In genomic region chr14:122009502-122009901, GRCm38 (mm10) we compare ENCODE assay signal across 12 mouse cellular contexts. TPM values are rescaled to one million over a fixed set of nuclear protein-coding genes. Genes with fewer than 3 reads are reported as not detected.
DNase-seq lines count a peak whose midpoint lies in the region; ATAC-seq and TF ChIP-seq lines count a peak whose summit lies in the region.
"Had no signal": no experiment of that assay in that cellular context is flagged by ENCODE, and none has a peak within 500 bp of the region (broad histone marks: within the 10 kb centered on the region; RNA-seq: fewer than 3 reads in every experiment).

No protein-coding gene starts in this region.

- intact Hi-C loops in left cerebral cortex, postnatal 25 days (cut with DNase I), result no loop called here
- intact Hi-C loops in left cerebral cortex, adult 2 months (cut with DNase I), result no loop called here

- no peak for TF ChIP-seq CTCF in left cerebral cortex, adult 2 months (IDR thresholded peaks at IDR 0.05)
- TF ChIP-seq CTCF in cerebellum, adult 2 months (IDR thresholded peaks at IDR 0.05; ENCODE audit: borderline replicate concordance, insufficient read depth, low read depth, low read length), result no peak

- no peaks in the 10 kb centered on the region for H3K27me3 ChIP-seq in cerebellum, adult 2 months (ENCODE audit: control insufficient read depth, insufficient read depth, low read length)
- H3K27me3 ChIP-seq: embryonic facial prominence, embryonic 12.5 days; neural tube, embryonic 15.5 days had no signal

- H3K27ac ChIP-seq in left cerebral cortex, adult 2 months, result no peak overlapping the region; the same call in 1 of the 2 replicates
- H3K27ac ChIP-seq in cerebellum, adult 2 months (ENCODE audit: insufficient read depth, low read length), result no peak overlapping the region
- H3K27ac ChIP-seq: embryonic facial prominence, embryonic 12.5 days; neural tube, embryonic 15.5 days had no signal

- no peak overlapping the region for H3K4me3 ChIP-seq in left cerebral cortex, adult 2 months
- no peak overlapping the region for H3K4me3 ChIP-seq in cerebellum, adult 2 months (replicated peaks; ENCODE audit: insufficient read depth, low read depth, low read length)
- H3K4me3 ChIP-seq: embryonic facial prominence, embryonic 12.5 days; neural tube, embryonic 15.5 days had no signal

- WGBS in cerebellum, adult 2 months, result 95% methylated on average over 13 of the region's 13 CpGs

- no peak for TF ChIP-seq POLR2A in cerebellum, adult 2 months (IDR thresholded peaks at IDR 0.05; ENCODE audit: borderline replicate concordance, insufficient read depth, low read length)

- peak; percentile 23 to 29 for DNase-seq in left cerebral cortex, postnatal 25 days (ENCODE audit: low spot score in 2 of 2)
- no peak for DNase-seq in left cerebral cortex, adult 2 months (ENCODE audit: extremely low spot score in 1 of 2, low spot score in 2 of 2)
- DNase-seq in brain, adult 2 months (ENCODE audit: low read depth, low spot score), result peak; percentile 51
- DNase-seq in lung, postnatal 36 days, result peak; percentile 63
- peak; percentile 89 for DNase-seq in thymus, postnatal 0 days (ENCODE audit: low spot score)
- no peak for DNase-seq in testis, postnatal 14 days (ENCODE audit: low spot score)
- DNase-seq in cerebellum, adult 2 months, result no peak
- DNase-seq: kidney, adult 8-10 months had no signal

- no peaks in the 10 kb centered on the region for H3K4me1 ChIP-seq in cerebellum, adult 2 months (ENCODE audit: control insufficient read depth, insufficient read depth, low read length)
- H3K4me1 ChIP-seq: embryonic facial prominence, embryonic 12.5 days; neural tube, embryonic 15.5 days had no signal

- ATAC-seq in cerebellum, adult (ENCODE audit: insufficient number of reproducible peaks, low FRiP score, low TSS enrichment), result no peak

RNA-seq across cellular contexts. Expression of gene Timm8a2, which starts 25.0 kb away (rescaled TPM):
- total RNA-seq in left cerebral cortex, postnatal 25 days (2021), result not detected
- not detected for total RNA-seq in left cerebral cortex, adult 2 months (2021)
- 0.21 TPM in 1 of 2 replicates, not detected in the other for polyA plus RNA-seq in thymus, postnatal 0 days (2015; fragmentation: Nextera tagmentation; extraction: Ambion mirVana)
- polyA plus RNA-seq in cerebellum, adult 2 months (2012; rRNA removed), result 0.28 and 0.29 TPM in 2 replicates
- total RNA-seq: gastrocnemius, adult 18-20 months had no signal
- polyA plus RNA-seq: embryonic facial prominence, embryonic 12.5 days; neural tube, embryonic 15.5 days had no signal

RNA-seq across cellular contexts. Expression of gene Gpr183, which starts 44.5 kb away (rescaled TPM):
- 1 to 10 TPM in 1 of 2 experiments, under 1 TPM in 1; 0.96 to 1.7 TPM for total RNA-seq in left cerebral cortex, postnatal 25 days (2021)
- total RNA-seq in left cerebral cortex, adult 2 months (2021), result under 1 TPM; 0.44 to 0.66 TPM
- 12.5 and 13.4 TPM in 2 replicates for polyA plus RNA-seq in thymus, postnatal 0 days (2015; fragmentation: Nextera tagmentation; extraction: Ambion mirVana)
- 0.33 and 0.52 TPM in 2 replicates for polyA plus RNA-seq in cerebellum, adult 2 months (2012; rRNA removed)

Comparison
In these comparisons a context has a peak if more than half of its experiments do, and no peak if none do; other contexts are left out.
1. DNase-seq: peak in left cerebral cortex, postnatal 25 days (2 of 2), brain, adult 2 months (single experiment), lung, postnatal 36 days (single experiment) and thymus, postnatal 0 days (single experiment); none in left cerebral cortex, adult 2 months (0 of 2), testis, postnatal 14 days (single experiment) and cerebellum, adult 2 months (0 of 2).